Mouse (Mus musculus): ENCODE results near the gene Xylb. TPM values are rescaled to one million over a fixed set of nuclear protein-coding genes. Genes with fewer than 3 reads are reported as not detected.
A peak's percentile ranks its signal among the peaks of the same experiment; 100 is the strongest.

Xylb gene
- polyA plus RNA-seq, 1 experiment = 0.17 TPM

GRCm38 (mm10) chr9:119323260-119323645 is 33.9 kb upstream of the Xylb start:
- peaks cover 43% of the 10 kb centered on the region for H3K4me1 ChIP-seq (ENCODE audit: control insufficient read depth)
- H3K36me3 ChIP-seq (ENCODE audit: control insufficient read depth) = peaks cover 6% of the 10 kb centered on the region
- TF ChIP-seq GATA1 (IDR thresholded peaks at IDR 0.05; ENCODE audit: low read length) = no peak
- TF ChIP-seq TAL1 (IDR thresholded peaks at IDR 0.05; ENCODE audit: low read length) = no peak
- no peaks in the 10 kb centered on the region for H3K27me3 ChIP-seq (ENCODE audit: control insufficient read depth)
- peak overlapping the region; percentile 70 for H3K4me3 ChIP-seq (replicated peaks)
- no peaks in the 10 kb centered on the region for H3K9me3 ChIP-seq (ENCODE audit: control insufficient read depth, low read length)

- H3K27me3 ChIP-seq (ENCODE audit: control insufficient read depth) = no peaks in the 10 kb centered on the region
- peak overlapping the region; percentile 70 for H3K4me3 ChIP-seq (replicated peaks)
- TF ChIP-seq GATA1 (IDR thresholded peaks at IDR 0.05; ENCODE audit: low read length) = no peak
- no peak for TF ChIP-seq TAL1 (IDR thresholded peaks at IDR 0.05; ENCODE audit: low read length)
- no peaks in the 10 kb centered on the region for H3K9me3 ChIP-seq (ENCODE audit: control insufficient read depth, low read length)
- peaks cover 38% of the 10 kb centered on the region for H3K4me1 ChIP-seq (ENCODE audit: control insufficient read depth)
- no peaks in the 10 kb centered on the region; the same call in 1 of the 2 replicates for H3K36me3 ChIP-seq (ENCODE audit: control insufficient read depth)
These were observed 33.1 kb upstream of the Xylb start for GRCm38 (mm10) chr9:119324130-119324529.

DNA sequence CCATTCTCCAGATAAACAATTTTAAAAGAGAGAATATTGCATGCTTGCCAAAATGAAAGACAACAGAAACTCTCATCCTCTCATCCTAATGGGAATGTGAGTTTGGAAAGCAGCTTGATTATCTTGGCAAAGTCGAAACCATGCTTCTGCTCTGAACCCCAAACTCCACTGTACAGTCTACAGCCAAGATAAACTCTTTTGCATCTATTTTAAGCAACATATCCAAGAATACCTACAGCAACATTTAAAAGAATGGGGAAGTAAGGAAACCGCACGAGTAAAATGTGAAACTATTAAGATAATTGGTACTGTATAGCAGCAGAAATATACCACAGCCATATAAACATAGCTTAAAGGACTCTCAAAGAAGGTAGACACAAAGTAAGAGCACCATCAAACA is 28.7 kb upstream of the Xylb start:
- H3K27me3 ChIP-seq (ENCODE audit: control insufficient read depth) = no peaks in the 10 kb centered on the region; the same call in 1 of the 2 replicates
- H3K4me1 ChIP-seq (ENCODE audit: control insufficient read depth) = peaks cover 11% of the 10 kb centered on the region
- no peaks in the 10 kb centered on the region for H3K9me3 ChIP-seq (ENCODE audit: control insufficient read depth, low read length)
- no peaks in the 10 kb centered on the region for H3K36me3 ChIP-seq (ENCODE audit: control insufficient read depth)
- TF ChIP-seq TAL1 (IDR thresholded peaks at IDR 0.05; ENCODE audit: low read length) (no peak), GATA1 (IDR thresholded peaks at IDR 0.05; ENCODE audit: low read length) (no peak)
- H3K4me3 ChIP-seq (replicated peaks) = no peak overlapping the region

- TF ChIP-seq TAL1 (IDR thresholded peaks at IDR 0.05; ENCODE audit: low read length) = no peak
- no peak for TF ChIP-seq GATA1 (IDR thresholded peaks at IDR 0.05; ENCODE audit: low read length)
- peaks cover 6% of the 10 kb centered on the region for H3K4me1 ChIP-seq (ENCODE audit: control insufficient read depth)
- no peaks in the 10 kb centered on the region for H3K9me3 ChIP-seq (ENCODE audit: control insufficient read depth, low read length)
- no peak overlapping the region for H3K4me3 ChIP-seq (replicated peaks)
- no peaks in the 10 kb centered on the region; the same call in 1 of the 2 replicates for H3K27me3 ChIP-seq (ENCODE audit: control insufficient read depth)
- H3K36me3 ChIP-seq (ENCODE audit: control insufficient read depth) = no peaks in the 10 kb centered on the region
These were observed 26.8 kb upstream of the Xylb start for GRCm38 (mm10) chr9:119330186-119330963.

DNA sequence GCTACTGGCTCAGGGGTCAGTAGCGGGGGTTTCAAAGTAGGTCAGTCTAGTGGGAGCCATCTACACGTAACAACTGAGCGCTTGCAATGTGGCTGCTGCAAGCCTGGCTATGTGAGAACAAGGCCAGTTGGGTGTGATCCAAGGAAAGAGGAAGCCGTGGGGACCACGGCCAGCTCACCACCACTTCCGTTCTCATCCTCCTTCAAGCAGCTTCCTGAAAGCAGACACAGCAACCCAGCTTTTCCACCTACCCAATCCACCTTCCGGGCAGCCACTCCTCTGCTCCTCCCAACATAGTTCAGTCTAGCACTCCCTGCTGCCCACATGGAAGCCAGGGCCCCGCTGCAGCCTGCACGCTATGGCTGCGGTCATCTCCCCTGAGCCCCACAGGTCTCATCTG is 22.9 kb upstream of the Xylb start:
- no peaks in the 10 kb centered on the region; the same call in 1 of the 2 replicates for H3K27me3 ChIP-seq (ENCODE audit: control insufficient read depth)
- H3K4me1 ChIP-seq (ENCODE audit: control insufficient read depth) = peaks cover 14% of the 10 kb centered on the region
- TF ChIP-seq GATA1 (IDR thresholded peaks at IDR 0.05; ENCODE audit: low read length) (no peak), TAL1 (IDR thresholded peaks at IDR 0.05; ENCODE audit: low read length) (no peak)
- peaks cover 23% of the 10 kb centered on the region for H3K36me3 ChIP-seq (ENCODE audit: control insufficient read depth)
- no peak overlapping the region for H3K4me3 ChIP-seq (replicated peaks)
- H3K9me3 ChIP-seq (ENCODE audit: control insufficient read depth, low read length) = no peaks in the 10 kb centered on the region

- H3K4me3 ChIP-seq (replicated peaks) = no peak overlapping the region
These were observed 22.3 kb upstream of the Xylb start for GRCm38 (mm10) chr9:119334834-119335233.

GRCm38 (mm10) chr9:119335571-119335970 is 21.6 kb upstream of the Xylb start:
- Histone ChIP-seq H3K27me3 (ENCODE audit: control insufficient read depth) (no peaks in the 10 kb centered on the region; the same call in 1 of the 2 replicates), H3K4me3 (replicated peaks) (no peak overlapping the region), H3K9me3 (ENCODE audit: control insufficient read depth, low read length) (no peaks in the 10 kb centered on the region), H3K36me3 (ENCODE audit: control insufficient read depth) (peaks cover 23% of the 10 kb centered on the region), H3K4me1 (ENCODE audit: control insufficient read depth) (peaks cover 25% of the 10 kb centered on the region)
- TF ChIP-seq TAL1 (IDR thresholded peaks at IDR 0.05; ENCODE audit: low read length) (no peak), GATA1 (IDR thresholded peaks at IDR 0.05; ENCODE audit: low read length) (no peak)

More at GRCm38 (mm10) chr9:119334834-119335233, 22.3 kb upstream of the Xylb start:
- Histone ChIP-seq H3K27me3 (ENCODE audit: control insufficient read depth) (no peaks in the 10 kb centered on the region; the same call in 1 of the 2 replicates), H3K9me3 (ENCODE audit: control insufficient read depth, low read length) (no peaks in the 10 kb centered on the region), H3K36me3 (ENCODE audit: control insufficient read depth) (peaks cover 23% of the 10 kb centered on the region), H3K4me1 (ENCODE audit: control insufficient read depth) (peaks cover 18% of the 10 kb centered on the region)
- TF ChIP-seq TAL1 (IDR thresholded peaks at IDR 0.05; ENCODE audit: low read length) (no peak), GATA1 (IDR thresholded peaks at IDR 0.05; ENCODE audit: low read length) (no peak)

- H3K4me3 ChIP-seq (replicated peaks) = no peak overlapping the region
- H3K4me1 ChIP-seq (ENCODE audit: control insufficient read depth) = peaks cover 42% of the 10 kb centered on the region
- no peak for TF ChIP-seq TAL1 (IDR thresholded peaks at IDR 0.05; ENCODE audit: low read length)
- no peak for TF ChIP-seq GATA1 (IDR thresholded peaks at IDR 0.05; ENCODE audit: low read length)
- no peaks in the 10 kb centered on the region for H3K27me3 ChIP-seq (ENCODE audit: control insufficient read depth)
- peaks cover 23% of the 10 kb centered on the region for H3K36me3 ChIP-seq (ENCODE audit: control insufficient read depth)
- H3K9me3 ChIP-seq (ENCODE audit: control insufficient read depth, low read length) = no peaks in the 10 kb centered on the region
These were observed 19.3 kb upstream of the Xylb start for GRCm38 (mm10) chr9:119337842-119338241.

- no peaks in the 10 kb centered on the region for H3K27me3 ChIP-seq (ENCODE audit: control insufficient read depth)
- no peak overlapping the region for H3K4me3 ChIP-seq (replicated peaks)
- peaks cover 42% of the 10 kb centered on the region for H3K4me1 ChIP-seq (ENCODE audit: control insufficient read depth)
- no peak for TF ChIP-seq GATA1 (IDR thresholded peaks at IDR 0.05; ENCODE audit: low read length)
- TF ChIP-seq TAL1 (IDR thresholded peaks at IDR 0.05; ENCODE audit: low read length) = no peak
- peaks cover 27% of the 10 kb centered on the region for H3K36me3 ChIP-seq (ENCODE audit: control insufficient read depth)
- H3K9me3 ChIP-seq (ENCODE audit: control insufficient read depth, low read length) = no peaks in the 10 kb centered on the region
These were observed 18.8 kb upstream of the Xylb start for GRCm38 (mm10) chr9:119338350-119338749.
